Mouse (Mus musculus) kidney, postnatal 14 days (tissue): ENCODE data around the gene Gm17175.
"Not testable (repeated sequence)": the region's sequence is repeated elsewhere in the genome, so short reads cannot be mapped to it uniquely, and the experiment has no call there.

ENCODE experiments used
- DNase-seq: peaks from one replicate; pipeline ENCODE4 v3.0.0; 2022; ENCODE audit warnings: mixed read lengths

Gm17175 gene

DNA sequence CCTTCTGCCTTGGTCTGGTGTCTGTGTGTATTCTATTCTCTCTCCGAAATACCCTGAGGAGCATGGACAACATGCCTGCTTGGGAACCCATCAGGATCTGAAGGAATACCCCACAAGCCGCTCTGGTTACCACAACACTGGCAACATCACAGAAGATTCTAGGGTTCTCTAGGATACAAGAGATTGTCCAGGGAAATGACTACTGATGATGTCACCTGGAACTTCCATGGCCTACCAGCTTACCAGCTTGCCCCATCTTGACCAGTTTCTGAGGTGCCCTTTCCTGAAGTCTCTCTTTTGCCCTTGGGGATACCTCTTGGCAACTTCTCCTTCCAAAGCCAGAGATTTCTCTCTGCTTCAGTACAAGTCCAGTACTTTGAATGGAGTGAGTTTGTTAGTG is at the start of gene Gm17175:
Gm17175 (minus strand) TSS at position 101 of the 400 bp plus-strand sequence.
- not testable (repeated sequence) for DNase-seq

DNA sequence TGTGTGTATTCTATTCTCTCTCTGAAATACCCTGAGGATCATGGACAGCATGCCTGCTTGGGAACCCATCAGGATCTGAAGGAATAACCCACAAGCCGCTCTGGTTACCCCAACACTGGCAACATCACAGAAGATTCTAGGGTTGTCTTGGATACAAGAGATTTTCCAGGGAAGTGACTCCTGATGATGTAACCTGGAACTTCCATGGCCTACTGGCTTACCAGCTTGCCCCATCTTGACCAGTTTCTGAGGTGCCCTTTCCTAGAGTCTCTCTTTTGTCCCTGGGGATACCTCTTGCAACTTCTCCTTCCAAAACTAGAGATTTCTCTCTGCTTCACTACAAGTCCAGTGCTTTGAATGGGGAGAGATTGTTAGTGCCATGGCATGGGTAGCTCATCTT is 37.3 kb upstream of the Gm17175 start, which contains the start of gene Gm17078:
Gm17078 (minus strand) TSS at position 101 of the 400 bp plus-strand sequence.
- DNase-seq: no peak

DNA sequence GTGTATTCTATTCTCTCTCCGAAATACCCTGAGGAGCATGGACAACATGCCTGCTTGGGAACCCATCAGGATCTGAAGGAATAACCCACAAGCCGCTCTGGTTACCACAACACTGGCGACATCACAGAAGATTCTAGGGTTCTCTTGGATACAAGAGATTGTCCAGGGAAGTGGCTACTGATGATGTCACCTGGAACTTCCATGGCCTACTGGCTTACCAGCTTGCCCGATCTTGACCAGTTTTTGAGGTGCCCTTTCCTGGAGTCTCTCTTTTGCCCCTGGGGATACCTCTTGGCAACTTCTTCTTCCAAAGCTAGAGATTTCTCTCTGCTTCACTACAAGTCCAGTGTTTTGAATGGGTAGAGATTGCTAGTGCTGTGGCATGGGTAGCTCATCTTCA is 18.2 kb upstream of the Gm17175 start, which contains the start of gene Gm17174:
Gm17174 (minus strand) TSS at position 101 of the 400 bp plus-strand sequence.
- not testable (repeated sequence) for DNase-seq

DNA sequence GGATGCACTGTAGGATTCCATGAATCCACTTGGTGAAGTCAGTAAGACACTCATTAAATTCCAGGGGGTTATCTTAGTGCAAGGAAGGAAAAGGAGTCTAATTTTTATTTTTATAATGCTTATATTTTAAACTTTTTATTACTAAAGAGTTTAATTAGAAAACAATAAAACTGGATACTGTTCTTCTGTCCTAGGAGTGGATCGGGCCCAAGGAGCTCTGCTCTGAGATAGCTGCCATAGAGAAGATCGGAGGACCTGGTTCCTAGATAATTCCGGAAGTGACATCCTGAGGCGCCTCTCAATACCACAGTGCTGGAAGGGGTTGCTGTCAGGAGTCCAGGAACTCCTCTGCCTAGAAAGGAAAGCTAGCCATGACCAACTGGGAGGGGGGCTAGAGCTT is 21.4 kb downstream of the Gm17175 start, which contains the start of gene Gm5622:
Gm5622 (plus strand) TSS at position 301 of the 400 bp plus-strand sequence.
- DNase-seq: no peak
